20 mouse cellular contexts compared by ENCODE assay signal in genomic region chr1:106540130-106540529, GRCm38 (mm10).
"Had no signal": no experiment of that assay in that cellular context is flagged by ENCODE, and none has a peak within 500 bp of the region (broad histone marks: within the 10 kb centered on the region; RNA-seq: fewer than 3 reads in every experiment).

No protein-coding gene starts in this region.

- H3K4me3 ChIP-seq: left cerebral cortex, adult 2 months; limb, embryonic 12.5 days; limb, embryonic 15.5 days; midbrain, embryonic 13.5 days; neural tube, embryonic 12.5 days; neural tube, embryonic 15.5 days had no signal

- H3K27me3 ChIP-seq: limb, embryonic 12.5 days; limb, embryonic 15.5 days; midbrain, embryonic 13.5 days; neural tube, embryonic 12.5 days; neural tube, embryonic 15.5 days had no signal

- H3K9ac ChIP-seq: limb, embryonic 12.5 days; limb, embryonic 15.5 days; liver, embryonic 14.5 days; liver, postnatal 0 days; lung, embryonic 14.5 days; midbrain, embryonic 13.5 days; neural tube, embryonic 12.5 days; neural tube, embryonic 15.5 days had no signal

- ATAC-seq: liver, postnatal 0 days; lung, postnatal 0 days; midbrain, embryonic 13.5 days had no signal

- H3K36me3 ChIP-seq: limb, embryonic 15.5 days; midbrain, embryonic 13.5 days; neural tube, embryonic 12.5 days; neural tube, embryonic 15.5 days had no signal

- H3K27ac ChIP-seq: left cerebral cortex, adult 2 months; limb, embryonic 12.5 days; limb, embryonic 15.5 days; liver, embryonic 14.5 days; midbrain, embryonic 13.5 days; neural tube, embryonic 12.5 days; neural tube, embryonic 15.5 days; stomach, postnatal 0 days had no signal

- DNase-seq: kidney, adult 2 months; kidney, postnatal 25 days; layer of hippocampus, postnatal 36 days; left cerebral cortex, postnatal 4 days; liver, postnatal 0 days; lung, embryonic 14.5 days; right cerebral cortex, adult 18-20 months; right cerebral cortex, postnatal 14 days; right cerebral cortex, postnatal 4 days; thymus, adult 2 months; thymus, postnatal 14 days had no signal

- H3K9me3 ChIP-seq: limb, embryonic 12.5 days; limb, embryonic 15.5 days; midbrain, embryonic 13.5 days; neural tube, embryonic 12.5 days; neural tube, embryonic 15.5 days had no signal

- H3K4me1 ChIP-seq: midbrain, embryonic 13.5 days; neural tube, embryonic 12.5 days had no signal
